Mouse (Mus musculus): Measurements from ENCODE around the gene Olfr1161.
"Not testable (repeated sequence)": the region's sequence is repeated elsewhere in the genome, so short reads cannot be mapped to it uniquely, and the experiment has no call there.

Gene Olfr1161

DNA sequence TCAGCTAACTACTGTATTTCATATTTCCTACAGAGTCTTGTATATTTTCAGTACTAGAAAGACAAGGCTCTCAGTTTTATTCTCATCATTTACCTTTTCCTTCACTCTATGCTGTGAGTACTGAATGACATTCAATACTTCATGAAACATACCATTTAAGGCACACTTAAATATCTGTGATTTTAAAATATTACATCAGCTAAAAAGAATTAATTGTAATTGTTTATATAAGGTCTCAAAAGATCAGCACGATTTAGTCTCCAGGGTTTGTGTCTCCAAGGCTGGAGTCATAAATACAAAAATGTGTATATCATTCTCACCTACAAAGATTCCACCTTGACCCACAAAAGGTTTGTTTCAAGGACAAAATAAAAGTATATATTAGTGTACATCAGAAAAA, at the start of gene Olfr1161:
Olfr1161 (plus strand) TSS at position 301 of the 400 bp plus-strand sequence.
- DNase-seq (ENCODE audit: low spot score in 2 of 2) = not testable (repeated sequence)

DNA sequence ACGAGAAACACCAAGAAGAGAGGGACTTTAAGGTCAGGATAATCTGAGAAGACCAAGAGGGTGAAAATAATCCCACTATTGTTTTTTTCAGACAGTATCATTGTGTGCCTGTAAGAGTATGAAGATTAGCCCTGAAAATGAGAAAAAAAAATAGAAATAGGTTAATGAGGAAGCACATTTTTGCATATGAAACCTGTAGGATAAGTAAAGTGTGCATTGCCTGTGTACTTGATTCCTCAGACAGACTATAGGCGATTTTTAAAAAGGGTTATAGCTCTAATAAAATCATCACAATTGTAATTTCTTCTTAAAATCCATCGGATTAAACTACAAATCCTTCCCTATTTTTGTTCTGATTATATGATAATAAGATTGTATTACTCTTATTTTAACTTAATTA, 48.0 kb upstream of the Olfr1161 start, which contains the start of gene Olfr74:
Olfr74 (minus strand) TSS at position 101 of the 400 bp plus-strand sequence.
- no peak for DNase-seq (ENCODE audit: low spot score in 2 of 2)

DNA sequence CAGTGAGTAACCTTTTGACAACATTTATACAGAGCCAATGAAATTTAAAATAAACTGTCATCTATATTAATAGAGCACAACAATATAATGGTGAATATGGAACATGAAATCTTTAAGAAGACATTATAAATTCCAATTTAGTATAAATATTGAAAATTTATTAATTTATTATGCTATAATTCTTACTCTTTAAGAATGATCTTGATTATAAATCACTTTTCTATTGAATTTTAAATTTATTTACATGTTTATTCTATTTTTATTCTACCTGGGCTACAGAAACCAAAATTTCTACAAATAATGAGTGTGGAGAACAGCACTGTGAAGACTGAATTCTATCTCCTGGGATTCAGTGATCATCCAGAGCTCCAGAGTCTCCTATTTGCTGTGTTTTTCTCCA, 32.8 kb upstream of the Olfr1161 start, which contains the start of gene Olfr1158:
Olfr1158 (plus strand) TSS at position 301 of the 400 bp plus-strand sequence.
- no peak for DNase-seq (ENCODE audit: low spot score in 2 of 2)

DNA sequence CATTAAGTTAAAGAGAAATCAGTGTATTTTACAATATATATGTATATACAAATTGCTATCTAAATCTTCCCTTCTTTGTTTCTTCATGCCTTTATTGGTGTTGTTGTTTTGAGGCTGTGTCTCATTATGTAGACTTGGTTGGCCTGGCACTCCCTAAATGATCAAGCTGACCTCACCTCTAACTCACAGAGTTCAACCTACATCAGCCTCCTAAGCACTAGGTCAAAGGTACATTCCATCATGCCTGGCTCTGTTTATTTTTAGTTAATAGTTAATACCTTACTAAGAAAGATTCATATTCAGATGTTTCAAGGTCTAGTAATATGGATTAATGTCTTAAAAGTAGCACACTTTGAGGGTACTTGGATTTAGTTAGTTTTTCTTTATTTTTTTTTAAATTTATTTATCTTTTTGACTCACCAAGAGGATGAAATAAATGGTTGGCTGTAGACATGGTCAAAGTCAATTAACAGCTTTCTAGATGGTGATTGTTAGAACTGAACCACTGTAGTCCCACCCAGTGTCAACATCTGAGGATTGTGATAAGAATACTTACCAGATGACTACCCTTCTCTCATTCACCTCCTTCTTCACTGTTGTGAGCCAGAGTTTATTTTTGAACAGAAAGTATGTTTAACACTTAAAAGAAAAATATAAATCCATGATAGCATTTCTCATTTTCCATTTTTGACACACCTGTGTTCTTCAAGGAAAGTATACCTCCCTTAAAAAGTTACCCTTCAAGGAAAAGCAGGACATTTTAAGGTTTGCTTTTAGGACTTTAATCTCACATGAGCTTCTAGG, 14.9 kb upstream of the Olfr1161 start, which contains the start of gene Olfr1160:
Olfr1160 (minus strand) TSS at position 754 of the 804 bp plus-strand sequence.
- no peak for DNase-seq (ENCODE audit: low spot score in 2 of 2)

DNA sequence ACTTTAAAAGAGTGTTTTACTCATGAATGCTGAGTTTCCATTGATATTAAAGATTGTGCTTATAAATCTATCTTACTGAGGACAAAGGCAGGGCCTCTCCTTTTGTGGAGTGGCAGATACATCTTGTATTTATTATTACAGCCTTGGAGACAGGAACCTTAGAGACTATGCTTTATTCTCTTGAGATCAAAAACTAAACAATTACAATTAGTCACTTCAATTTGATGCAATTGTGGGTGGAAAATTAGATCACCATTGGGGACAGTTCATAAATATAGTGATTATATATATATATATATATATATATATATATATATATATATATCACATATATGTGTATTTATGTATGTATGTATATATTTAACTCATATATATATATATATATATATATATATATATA, 15.0 kb downstream of the Olfr1161 start, which contains the start of gene Olfr73:
Olfr73 (minus strand) TSS at position 101 of the 400 bp plus-strand sequence.
- DNase-seq (ENCODE audit: low spot score in 2 of 2) = no peak

DNA sequence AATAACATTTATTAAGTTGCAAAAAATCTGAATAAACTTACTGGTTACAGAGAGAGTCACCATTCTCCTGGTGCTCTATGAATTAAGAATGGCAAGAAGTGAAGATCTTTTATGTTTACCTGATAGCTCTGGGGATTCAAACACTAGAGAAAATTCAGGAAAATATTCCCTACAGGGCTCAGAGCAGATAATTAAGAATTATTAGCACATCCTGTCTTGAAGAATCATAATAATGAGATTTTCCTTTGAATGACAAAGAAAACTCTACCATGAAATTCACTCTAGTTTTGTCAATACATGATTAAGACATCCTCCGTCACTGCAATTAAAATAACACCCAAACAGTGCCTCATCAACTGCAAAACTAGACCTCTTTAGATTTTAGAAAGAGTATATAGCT, 28.5 kb downstream of the Olfr1161 start, which contains the start of gene Olfr1162:
Olfr1162 (minus strand) TSS at position 101 of the 400 bp plus-strand sequence.
- no peak for DNase-seq (ENCODE audit: low spot score in 2 of 2)

DNA sequence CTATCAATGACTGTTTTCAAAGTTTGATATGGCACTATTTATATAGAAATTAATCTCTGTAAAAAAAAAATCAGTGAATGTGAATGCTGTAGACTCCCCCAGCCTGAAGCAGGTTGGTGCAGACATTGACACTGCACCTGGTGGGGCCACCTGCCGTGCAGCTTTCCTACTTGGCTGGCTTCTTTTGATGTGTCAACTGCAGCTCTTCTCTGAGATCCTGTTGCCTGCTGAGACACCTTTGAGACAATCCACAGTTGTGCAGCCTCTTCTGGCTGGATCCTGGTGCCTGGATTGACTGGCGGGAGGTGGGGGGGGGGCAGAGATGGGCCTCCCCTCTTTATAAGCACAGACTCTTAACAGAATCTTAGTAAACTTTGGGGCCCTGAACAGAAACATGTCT, 41.0 kb downstream of the Olfr1161 start:
- DNase-seq (ENCODE audit: low spot score in 2 of 2) = no peak

DNA sequence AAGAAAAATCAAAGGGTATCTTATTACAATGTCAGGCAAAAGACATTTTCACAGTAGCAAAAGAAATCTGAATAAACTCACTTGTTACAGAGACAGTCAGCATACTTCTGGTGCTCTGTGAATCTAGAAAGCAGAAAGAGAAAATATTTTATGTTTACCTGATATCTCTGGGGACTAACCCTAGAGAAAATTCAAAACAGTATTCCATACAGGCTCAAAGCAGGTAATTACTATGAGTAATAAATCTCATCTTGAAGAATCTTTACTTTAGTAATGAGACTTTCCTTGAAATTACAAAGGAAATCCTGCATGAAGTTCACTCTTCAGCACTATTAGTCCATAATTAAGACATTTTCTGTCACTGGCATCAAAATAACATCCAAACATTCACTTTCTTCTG, 49.2 kb downstream of the Olfr1161 start, which contains the start of gene Olfr1163:
Olfr1163 (minus strand) TSS at position 101 of the 400 bp plus-strand sequence.
- no peak for DNase-seq (ENCODE audit: low spot score in 2 of 2)

All from left cerebral cortex, adult 9 months (tissue).